Mouse (Mus musculus) MEL (cell line): ENCODE data around the gene Cops4. TPM values are rescaled to one million over a fixed set of nuclear protein-coding genes. Genes with fewer than 3 reads are reported as not detected.

Experiments used
- DNase-seq: peaks from one replicate; pipeline ENCODE4 v3.0.0; 2011; ENCODE audit warnings: low read depth, low spot score
- H3K27ac ChIP-seq: 2 replicates; pipeline ENCODE4 v1.5.1; 2012; ENCODE audit warnings: low read depth, mild to moderate bottlenecking, control low read depth, low read length, moderate library complexity; ENCODE audit not compliant: control insufficient read depth
- H3K27me3 ChIP-seq, 2 experiments: fragments of 150-350 bp in 1 of 2; sonication (generic) in 1 of 2; 2 replicates each; pipeline ENCODE4 v1.6.1; 2012; ENCODE audit warnings: low read length in 2 of 2, mild to moderate bottlenecking in 2 of 2, improper control_type of control experiment in 1 of 2, moderate library complexity in 1 of 2; ENCODE audit not compliant: insufficient read depth in 2 of 2, control insufficient read depth in 1 of 2
- H3K36me3 ChIP-seq, 2 experiments: 2 replicates each; pipeline ENCODE4 v1.6.1; 2012 to 2014; ENCODE audit warnings: low read length in 2 of 2, improper control_type of control experiment in 1 of 2, inconsistent platforms in 1 of 2, mild to moderate bottlenecking in 1 of 2; ENCODE audit not compliant: insufficient read depth in 2 of 2, control insufficient read depth in 1 of 2
- H3K4me1 ChIP-seq, 2 experiments: fragments of 150-350 bp in 1 of 2; sonication (generic) in 1 of 2; 2 replicates each; pipeline ENCODE4 v1.6.1; 2012; ENCODE audit warnings: low read length in 2 of 2, improper control_type of control experiment in 1 of 2, mild to moderate bottlenecking in 1 of 2; ENCODE audit not compliant: insufficient read depth in 2 of 2, control insufficient read depth in 1 of 2
- H3K4me3 ChIP-seq, 2 experiments: fragments of 150-350 bp in 1 of 2; sonication (generic) in 1 of 2; 2 replicates each; pipeline ENCODE4 v1.5.1; 2012; ENCODE audit warnings: low read depth in 2 of 2, low read length in 2 of 2, mild to moderate bottlenecking in 2 of 2, moderate library complexity in 2 of 2, control low read depth in 1 of 2, improper control_type of control experiment in 1 of 2; ENCODE audit not compliant: control insufficient read depth in 1 of 2, insufficient read depth in 1 of 2
- H3K79me2 ChIP-seq: 2 replicates; pipeline ENCODE4 v1.6.1; 2012; ENCODE audit warnings: mild to moderate bottlenecking, low read length, moderate library complexity; ENCODE audit not compliant: control insufficient read depth, poor library complexity, insufficient read depth
- H3K9ac ChIP-seq: 2 replicates; pipeline ENCODE4 v1.6.1; 2012; ENCODE audit warnings: low read depth, mild to moderate bottlenecking, control low read depth, low read length, moderate library complexity; ENCODE audit not compliant: control insufficient read depth, poor library complexity, severe bottlenecking
- H3K9me3 ChIP-seq: fragments of 150-350 bp; sonication (generic); replicated peaks from 2 replicates; pipeline ENCODE4 v1.6.1; 2012; ENCODE audit warnings: mild to moderate bottlenecking, low read length, improper control_type of control experiment, moderate library complexity; ENCODE audit not compliant: insufficient read depth
- BHLHE40 ChIP-seq: IDR thresholded peaks from 2 replicates; pipeline ENCODE4 v1.6.1; 2012; ENCODE audit warnings: low read depth, mild to moderate bottlenecking, inconsistent platforms, low read length, improper control_type of control experiment, borderline replicate concordance
- CTCF ChIP-seq, 3 experiments: IDR thresholded peaks in 2 of 3; conservative IDR thresholded peaks in 1 of 3; 2 replicates each; pipeline ENCODE4 v1.5.1; 2011 to 2012; ENCODE audit warnings: low read length in 3 of 3, low read depth in 2 of 3, mild to moderate bottlenecking in 2 of 3, improper control_type of control experiment in 1 of 3, inconsistent platforms in 1 of 3, mixed read lengths in 1 of 3, moderate library complexity in 1 of 3; ENCODE audit not compliant: control insufficient read depth in 1 of 3, insufficient read depth in 1 of 3, poor library complexity in 1 of 3, severe bottlenecking in 1 of 3
- E2F4 ChIP-seq: IDR thresholded peaks from 2 replicates; pipeline ENCODE4 v1.6.1; 2011; ENCODE audit warnings: low read depth, low read length, improper control_type of control experiment, borderline replicate concordance
- KAT2A ChIP-seq: conservative IDR thresholded peaks from 2 replicates; pipeline ENCODE4 v1.6.1; 2012; ENCODE audit warnings: low read depth, low read length, improper control_type of control experiment, inconsistent platforms
- MAX ChIP-seq: IDR thresholded peaks from 2 replicates; pipeline ENCODE4 v1.6.1; 2011; ENCODE audit warnings: low read length, improper control_type of control experiment
- MYB ChIP-seq: IDR thresholded peaks from 2 replicates; pipeline ENCODE4 v1.6.1; 2011; ENCODE audit warnings: mild to moderate bottlenecking, low read depth, low read length, improper control_type of control experiment
- POLR2AphosphoS2 ChIP-seq: IDR thresholded peaks from 2 replicates; pipeline ENCODE4 v1.6.1; 2011; ENCODE audit warnings: low read length, improper control_type of control experiment
- POLR2AphosphoS5 ChIP-seq: IDR thresholded peaks from 2 replicates; pipeline ENCODE4 v1.6.1; 2012; ENCODE audit warnings: low read depth, borderline replicate concordance, mild to moderate bottlenecking, inconsistent platforms, low read length, moderate library complexity, mixed read lengths
- UBTF ChIP-seq: IDR thresholded peaks from 2 replicates; pipeline ENCODE4 v1.6.1; 2012; ENCODE audit warnings: low read depth, mild to moderate bottlenecking, inconsistent platforms, low read length, improper control_type of control experiment, moderate library complexity, borderline replicate concordance; ENCODE audit not compliant: insufficient read depth
- USF2 ChIP-seq, 2 experiments: IDR thresholded peaks; 2 replicates each; pipeline ENCODE4 v1.6.1; 2011 to 2012; ENCODE audit warnings: improper control_type of control experiment in 2 of 2, low read length in 2 of 2, borderline replicate concordance in 1 of 2, inconsistent platforms in 1 of 2, low read depth in 1 of 2, mild to moderate bottlenecking in 1 of 2; ENCODE audit not compliant: insufficient read depth in 1 of 2
- polyA plus RNA-seq, 2 experiments: library from polyadenylated mRNA; stranded (reverse) in 1 of 2; unstranded in 1 of 2; fragments of >175 nt in 1 of 2; fragments of >200 nt in 1 of 2; gene quantifications; 2 replicates each; pipeline versions ENCODE4 v1.2.1 to v1.2.4; 2012; ENCODE audit warnings: low replicate concordance in 2 of 2, low read depth in 1 of 2; ENCODE audit not compliant: insufficient read length in 2 of 2, insufficient read depth in 1 of 2, missing spikeins in 1 of 2
- total RNA-seq: library from RNA; depleted of rRNA; stranded (reverse); fragments of 300-350 nt; gene quantifications from 2 replicates; pipeline ENCODE4 v1.2.3, GENCODE M21; 2012

Cops4 gene
- total and polyA plus RNA-seq, 3 experiments, result 112 to 626 (median 142) TPM

DNA sequence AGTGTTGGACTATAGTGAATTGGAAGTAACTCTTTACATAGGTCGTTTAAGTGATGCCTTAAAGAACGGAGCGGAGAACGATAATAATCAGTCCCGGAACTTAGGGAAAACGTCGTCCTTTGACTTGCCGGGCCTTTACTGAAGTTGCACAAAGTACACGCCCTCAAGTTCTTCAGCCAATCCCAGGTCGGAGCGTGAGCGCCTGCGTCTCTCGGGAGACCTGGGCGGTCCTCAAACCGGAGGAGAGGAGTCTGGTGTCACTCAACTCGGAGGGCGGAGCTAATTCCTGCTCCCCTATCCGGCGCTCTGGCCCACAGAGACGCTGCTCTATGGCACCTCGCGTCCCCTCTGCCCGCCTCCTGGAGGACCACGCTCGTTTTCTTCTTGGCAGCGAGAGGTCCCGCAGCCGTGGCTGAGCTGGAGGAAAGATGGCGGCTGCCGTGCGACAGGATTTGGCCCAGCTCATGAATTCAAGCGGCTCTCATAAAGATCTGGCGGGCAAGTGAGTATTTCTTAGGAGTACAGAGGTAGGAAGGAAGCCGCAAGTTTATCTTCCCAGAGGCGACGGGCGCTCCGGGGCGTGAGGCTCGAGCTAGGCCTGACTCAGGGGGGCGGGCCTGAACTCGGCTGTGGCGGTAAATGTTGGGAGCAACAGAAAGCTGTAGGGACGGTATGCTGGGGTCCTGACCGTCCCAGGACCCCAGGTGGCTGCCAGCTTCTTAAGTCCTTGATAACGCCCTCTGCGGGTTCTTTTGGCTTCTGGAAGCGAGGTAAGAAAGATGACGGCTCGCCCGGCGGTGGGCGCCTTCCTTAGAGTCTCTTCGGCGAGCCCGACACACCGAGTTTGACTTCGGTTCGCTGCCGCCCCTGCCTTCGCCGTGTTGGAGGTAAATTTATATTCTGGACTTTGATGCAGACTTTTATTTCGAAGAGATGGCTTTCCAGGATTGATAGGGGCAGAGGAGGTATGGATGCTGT is at the start of gene Cops4 (continued):
- 0 out of 2 replicates have a peak, but pooled peaks have one; percentile 6 for TF ChIP-seq UBTF
- peak; percentile 78 for TF ChIP-seq KAT2A

DNA sequence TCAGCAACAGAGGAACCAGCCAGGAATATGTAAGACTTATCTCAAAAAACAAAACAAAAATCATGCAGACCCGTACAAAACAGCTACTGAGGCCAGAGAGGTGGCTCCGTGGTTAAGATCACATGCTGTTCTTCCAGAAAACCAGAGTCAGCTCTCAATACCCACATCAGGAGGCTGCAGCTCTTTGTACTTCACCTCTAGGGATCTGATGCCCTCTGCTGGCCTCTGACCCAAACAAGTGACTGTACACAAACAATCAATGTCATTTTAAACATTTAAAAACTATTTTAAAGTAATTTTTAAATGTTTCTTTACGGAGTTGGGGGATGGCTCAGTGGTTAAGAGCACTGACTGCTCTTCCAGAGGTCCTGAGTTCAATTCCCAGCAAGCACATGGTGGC is 41.8 kb upstream of the Cops4 start:
- no peak overlapping the region for H3K27ac ChIP-seq
- TF ChIP-seq POLR2AphosphoS5 (no peak), CTCF (IDR thresholded peaks at IDR 0.05 in 2 of 3, conservative IDR thresholded peaks at IDR 0.05 in 1 of 3; ENCODE audit: control insufficient read depth in 1 of 3, insufficient read depth in 1 of 3, low read depth in 2 of 3, low read length in 3 of 3, poor library complexity in 1 of 3, severe bottlenecking in 1 of 3) (peak in 2 of 3 experiments; percentile 16 to 21; a peak in 2 of 6 replicates)
- H3K27me3 ChIP-seq, result no peaks in the 10 kb centered on the region
- no peaks in the 10 kb centered on the region for H3K9me3 ChIP-seq
- H3K4me1 ChIP-seq, result no peaks in the 10 kb centered on the region
- no peaks in the 10 kb centered on the region; the same call in 1 of the 2 replicates for H3K79me2 ChIP-seq
- H3K9ac ChIP-seq, result no peak overlapping the region
- no peak overlapping the region for H3K4me3 ChIP-seq
- peaks cover 0 to 10% of the 10 kb centered on the region in 2 experiments for H3K36me3 ChIP-seq
- no peak for DNase-seq

DNA sequence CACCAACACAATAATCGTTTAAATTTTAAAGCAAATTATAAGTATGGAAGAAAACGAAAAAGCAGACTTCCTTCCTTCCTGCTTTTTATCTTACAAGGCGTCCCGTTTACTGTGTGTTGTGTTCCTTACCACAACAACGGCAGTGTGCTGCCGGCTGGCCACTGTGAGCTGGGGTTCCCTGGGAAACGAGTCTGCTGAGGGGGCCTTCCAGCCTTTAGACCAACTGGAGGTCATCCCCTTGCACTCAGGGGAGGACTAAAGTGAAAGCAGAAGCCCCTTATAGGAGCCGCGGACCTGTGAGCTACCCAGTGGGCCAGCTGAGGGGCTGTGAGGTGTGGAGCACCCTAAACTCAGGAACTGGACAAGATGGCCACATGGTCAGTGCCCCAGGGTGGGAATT is 40.5 kb upstream of the Cops4 start:
- Histone ChIP-seq H3K4me3 (no peak overlapping the region), H3K36me3 (peaks cover 0 to 7% of the 10 kb centered on the region in 2 experiments), H3K79me2 (no peaks in the 10 kb centered on the region; the same call in 1 of the 2 replicates), H3K4me1 (no peaks in the 10 kb centered on the region), H3K9ac (no peak overlapping the region), H3K27me3 (no peaks in the 10 kb centered on the region), H3K9me3 (no peaks in the 10 kb centered on the region), H3K27ac (no peak overlapping the region)
- no peak for DNase-seq
- no peak for TF ChIP-seq MYB
- no peak for TF ChIP-seq E2F4
- TF ChIP-seq POLR2AphosphoS2, result 0 out of 2 replicates have a peak, but pooled peaks have one; percentile 16
- no peak for TF ChIP-seq MAX
- no peak for TF ChIP-seq BHLHE40
- TF ChIP-seq, all 39 proteins: peak for 1

DNA sequence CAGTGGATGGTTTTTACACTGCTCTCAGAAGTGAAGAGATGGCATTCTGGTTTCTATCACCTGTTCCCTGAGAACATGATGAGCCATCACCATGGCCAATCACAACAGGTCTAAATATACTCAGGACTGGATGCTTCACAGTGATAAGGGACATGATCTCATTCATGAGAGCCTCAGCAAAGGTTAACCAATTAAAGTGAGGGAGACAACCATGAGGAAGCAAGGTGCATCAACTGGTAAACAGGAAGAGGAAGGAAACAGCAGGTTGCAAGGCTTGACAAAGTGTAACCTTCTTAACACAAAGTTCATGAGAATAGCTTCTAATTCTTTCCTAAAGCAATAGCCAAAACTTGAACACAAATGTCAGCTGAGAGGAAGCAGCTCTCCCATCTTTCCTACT is 34.5 kb upstream of the Cops4 start:
- H3K36me3 ChIP-seq, result peaks cover 0 to 13% of the 10 kb centered on the region in 2 experiments

More for the DNA sequence above, 34.5 kb upstream of the Cops4 start:
- TF ChIP-seq MYB (no peak), USF2 (IDR thresholded peaks at IDR 0.05; ENCODE audit: borderline replicate concordance in 1 of 2, insufficient read depth in 1 of 2, low read depth in 1 of 2, low read length in 2 of 2) (no peak)
- no peak overlapping the region for H3K4me3 ChIP-seq
- H3K9me3 ChIP-seq, result no peaks in the 10 kb centered on the region
- no peak for DNase-seq
- H3K27ac ChIP-seq, result no peak overlapping the region
- H3K27me3 ChIP-seq, result no peaks in the 10 kb centered on the region
- H3K4me1 ChIP-seq, result 0 out of 4 replicates have a peak, but pooled peaks cover 0 to 3% of the 10 kb centered on the region in 2 experiments
- H3K9ac ChIP-seq, result no peak overlapping the region
- peaks cover 15% of the 10 kb centered on the region for H3K79me2 ChIP-seq
